Comparison of ENCODE assay signal across 24 mouse cellular contexts in genomic region chr4:48715865-48716650, GRCm38 (mm10). TPM values are rescaled to one million over a fixed set of nuclear protein-coding genes. Genes with fewer than 3 reads are reported as not detected.
DNase-seq lines count a peak whose midpoint lies in the region; ATAC-seq lines count a peak whose summit lies in the region.
"Had no signal": no experiment of that assay in that cellular context is flagged by ENCODE, and none has a peak within 500 bp of the region (broad histone marks: within the 10 kb centered on the region; RNA-seq: fewer than 3 reads in every experiment).

No protein-coding gene starts in this region.

- no peak overlapping the region for H3K4me2 ChIP-seq in forebrain, embryonic 14.5 days (ENCODE audit: low read length)
- no peak overlapping the region for H3K4me2 ChIP-seq in forebrain, embryonic 13.5 days
- no peak overlapping the region for H3K4me2 ChIP-seq in hindbrain, embryonic 13.5 days
- H3K4me2 ChIP-seq: embryonic facial prominence, embryonic 12.5 days; heart, embryonic 15.5 days; liver, embryonic 11.5 days; stomach, embryonic 15.5 days had no signal

- no peaks in the 10 kb centered on the region for H3K27me3 ChIP-seq in forebrain, embryonic 14.5 days (replicated peaks; ENCODE audit: control insufficient read depth, insufficient read depth, low read length)
- no peaks in the 10 kb centered on the region for H3K27me3 ChIP-seq in forebrain, embryonic 13.5 days
- H3K27me3 ChIP-seq in hindbrain, embryonic 13.5 days = no peaks in the 10 kb centered on the region
- H3K27me3 ChIP-seq in hindbrain, embryonic 10.5 days (ENCODE audit: insufficient read depth, poor library complexity, severe bottlenecking) = no peaks in the 10 kb centered on the region
- H3K27me3 ChIP-seq: embryonic facial prominence, embryonic 12.5 days; heart, embryonic 15.5 days; stomach, embryonic 15.5 days had no signal

- no peaks in the 10 kb centered on the region for H3K9me3 ChIP-seq in forebrain, embryonic 14.5 days (replicated peaks; ENCODE audit: control insufficient read depth, low read length)
- H3K9me3 ChIP-seq in forebrain, embryonic 13.5 days (replicated peaks) = no peaks in the 10 kb centered on the region
- no peaks in the 10 kb centered on the region for H3K9me3 ChIP-seq in hindbrain, embryonic 13.5 days
- H3K9me3 ChIP-seq in hindbrain, embryonic 10.5 days = no peaks in the 10 kb centered on the region
- H3K9me3 ChIP-seq: embryonic facial prominence, embryonic 12.5 days; heart, embryonic 15.5 days; stomach, embryonic 15.5 days had no signal

- no peak overlapping the region for H3K4me3 ChIP-seq in forebrain, embryonic 14.5 days (ENCODE audit: low read depth, low read length)
- no peak overlapping the region for H3K4me3 ChIP-seq in forebrain, embryonic 13.5 days
- no peak overlapping the region for H3K4me3 ChIP-seq in hindbrain, embryonic 13.5 days
- H3K4me3 ChIP-seq in hindbrain, embryonic 10.5 days = no peak overlapping the region
- H3K4me3 ChIP-seq: embryonic facial prominence, embryonic 12.5 days; heart, embryonic 15.5 days; stomach, embryonic 15.5 days had no signal

- H3K36me3 ChIP-seq in forebrain, embryonic 14.5 days (ENCODE audit: control insufficient read depth, insufficient read depth, low read length) = no peaks in the 10 kb centered on the region
- H3K36me3 ChIP-seq in forebrain, embryonic 13.5 days (ENCODE audit: poor library complexity, severe bottlenecking) = no peaks in the 10 kb centered on the region
- no peaks in the 10 kb centered on the region for H3K36me3 ChIP-seq in hindbrain, embryonic 13.5 days
- no peaks in the 10 kb centered on the region for H3K36me3 ChIP-seq in hindbrain, embryonic 10.5 days
- H3K36me3 ChIP-seq: embryonic facial prominence, embryonic 12.5 days; heart, embryonic 15.5 days; stomach, embryonic 15.5 days had no signal

- peak; percentile 38 for DNase-seq in forebrain, embryonic 14.5 days (ENCODE audit: low spot score)
- DNase-seq in hindbrain, embryonic 10.5 days (ENCODE audit: low spot score) = no peak
- DNase-seq in right cerebral cortex, postnatal 4 days = peak; percentile 34
- no peak for DNase-seq in right cerebral cortex, adult 18-20 months
- no peak for DNase-seq in urinary bladder, adult 18-20 months (ENCODE audit: low spot score in 2 of 2)
- no peak for DNase-seq in spleen, adult 12 weeks (ENCODE audit: low spot score)
- DNase-seq: adrenal gland, postnatal 10 days; cerebellum, adult 2 months; cerebellum, postnatal 25 days; gastrocnemius, postnatal 36 days; heart, postnatal 36 days; kidney, adult 18-20 months; liver, postnatal 0 days; right cerebral cortex, postnatal 25 days; thymus, postnatal 36 days had no signal

- ATAC-seq in forebrain, embryonic 14.5 days = 0 out of 2 replicates have a peak, but pooled peaks have one; percentile 46
- no peak; the same call in 1 of the 2 replicates for ATAC-seq in forebrain, embryonic 13.5 days
- ATAC-seq in hindbrain, embryonic 13.5 days (ENCODE audit: low FRiP score) = 0 out of 2 replicates have a peak, but pooled peaks have one; percentile 43
- ATAC-seq: liver, postnatal 0 days; lung, postnatal 0 days; midbrain, embryonic 16.5 days had no signal

- H3K9ac ChIP-seq in forebrain, embryonic 14.5 days (ENCODE audit: low read length) = no peak overlapping the region
- no peak overlapping the region for H3K9ac ChIP-seq in forebrain, embryonic 13.5 days
- H3K9ac ChIP-seq in hindbrain, embryonic 13.5 days = no peak overlapping the region
- H3K9ac ChIP-seq: embryonic facial prominence, embryonic 12.5 days; heart, embryonic 15.5 days; liver, postnatal 0 days; stomach, embryonic 15.5 days had no signal

- H3K4me1 ChIP-seq in forebrain, embryonic 14.5 days (ENCODE audit: control insufficient read depth, insufficient read depth, low read length) = peaks cover 3% of the 10 kb centered on the region; the same call in 1 of the 2 replicates
- H3K4me1 ChIP-seq in forebrain, embryonic 13.5 days = no peaks in the 10 kb centered on the region
- peaks cover 11% of the 10 kb centered on the region for H3K4me1 ChIP-seq in hindbrain, embryonic 13.5 days (replicated peaks)
- no peaks in the 10 kb centered on the region for H3K4me1 ChIP-seq in hindbrain, embryonic 10.5 days (replicated peaks)
- H3K4me1 ChIP-seq: embryonic facial prominence, embryonic 12.5 days; heart, embryonic 15.5 days; stomach, embryonic 15.5 days had no signal

- H3K27ac ChIP-seq in forebrain, embryonic 14.5 days (ENCODE audit: low read depth, low read length) = no peak overlapping the region
- H3K27ac ChIP-seq in forebrain, embryonic 13.5 days = no peak overlapping the region
- H3K27ac ChIP-seq in hindbrain, embryonic 13.5 days = peak overlapping the region; percentile 72; the same call in 1 of the 2 replicates
- H3K27ac ChIP-seq in hindbrain, embryonic 10.5 days = no peak overlapping the region
- H3K27ac ChIP-seq: embryonic facial prominence, embryonic 12.5 days; heart, embryonic 15.5 days; macrophage; stomach, embryonic 15.5 days had no signal

- 54% methylated on average over 8 of the region's 8 CpGs for WGBS in forebrain, embryonic 14.5 days
- whole genome bisulfite sequencing in forebrain, embryonic 13.5 days = 60% methylated on average over 8 of the region's 8 CpGs
- WGBS in hindbrain, embryonic 13.5 days = 58% methylated on average over 8 of the region's 8 CpGs
- 86% methylated on average over 8 of the region's 8 CpGs for WGBS in hindbrain, embryonic 10.5 days

RNA-seq across cellular contexts. Expression of gene Cavin4, which starts 52.7 kb away (rescaled TPM):
- 1.1 and 1.5 TPM in 2 replicates for polyA plus RNA-seq in forebrain, embryonic 14.5 days (2014; fragmentation: Nextera tagmentation; extraction: Ambion mirVana)
- 1.5 and 1.8 TPM in 2 replicates for polyA plus RNA-seq in forebrain, embryonic 13.5 days (2015; fragmentation: Nextera tagmentation; extraction: Ambion mirVana)
- polyA plus RNA-seq in hindbrain, embryonic 13.5 days (2015; fragmentation: Nextera tagmentation; extraction: Ambion mirVana) = 1.9 and 2.2 TPM in 2 replicates
- 0.93 and 1.7 TPM in 2 replicates for polyA plus RNA-seq in hindbrain, embryonic 10.5 days (2016; fragmentation: Nextera tagmentation; extraction: Ambion mirVana)
- polyA plus RNA-seq: macrophage had no signal

Comparison
In these comparisons a context has a peak if more than half of its experiments do, and no peak if none do; other contexts are left out.
1. DNase-seq: peak in forebrain, embryonic 14.5 days (single experiment) and right cerebral cortex, postnatal 4 days (single experiment); none in hindbrain, embryonic 10.5 days (single experiment), right cerebral cortex, adult 18-20 months (single experiment), urinary bladder, adult 18-20 months (0 of 2) and spleen, adult 12 weeks (single experiment).